Mouse (Mus musculus) liver, postnatal 0 days (tissue): ENCODE measurements around the gene Nps.

Experiments
- CTCF ChIP-seq: sonication (generic); IDR thresholded peaks from 2 replicates; pipeline ENCODE4 v1.5.1; 2016; ENCODE audit warnings: antibody characterized with exemption, low read depth
- EP300 ChIP-seq: IDR thresholded peaks from 2 replicates; pipeline ENCODE4 v1.6.1; 2016; ENCODE audit warnings: antibody characterized with exemption, low read depth, mild to moderate bottlenecking

DNA sequence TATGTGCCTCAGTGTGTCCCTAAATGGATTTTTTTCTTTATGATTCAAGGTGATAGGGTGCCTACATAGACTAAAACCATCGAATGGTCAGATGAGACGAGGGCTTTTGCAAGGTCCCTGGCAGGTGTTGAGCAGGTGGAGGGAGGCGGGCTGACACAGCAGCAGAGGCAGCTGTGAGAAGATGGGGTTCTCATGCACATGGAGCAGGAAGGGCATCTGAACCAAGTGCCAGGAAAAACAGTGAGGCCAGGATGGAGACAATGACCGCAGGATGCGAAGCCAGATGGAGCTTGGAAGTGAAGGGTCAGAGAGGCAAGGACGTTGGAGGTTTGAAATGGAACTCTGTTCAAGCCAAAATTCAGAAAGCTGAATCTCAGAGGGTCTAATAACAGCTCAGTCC is 18.5 kb upstream of the Nps start:
- TF ChIP-seq CTCF (no peak), EP300 (no peak)
